Mouse (Mus musculus): ENCODE measurements around the gene Mef2a. TPM values are rescaled to one million over a fixed set of nuclear protein-coding genes. Genes with fewer than 3 reads are reported as not detected.
A peak's percentile ranks its signal among the peaks of the same experiment; 100 is the strongest.
"Not testable (repeated sequence)": the region's sequence is repeated elsewhere in the genome, so short reads cannot be mapped to it uniquely, and the experiment has no call there.

Mef2a gene
- total RNA-seq, 2 experiments from 2014 or later: 104 to 116 TPM

GRCm38 (mm10) chr7:67371891-67372672 lies 576 bp downstream of the Mef2a start:
- DNase-seq (ENCODE audit: low spot score in 2 of 2): peak; percentile 43 to 67

- no peak for DNase-seq (ENCODE audit: low spot score in 2 of 2)
Measured at GRCm38 (mm10) chr7:67371351-67371890, 1.2 kb downstream of the Mef2a start.

GRCm38 (mm10) chr7:67369645-67370044 lies 3.0 kb downstream of the Mef2a start:
- no peak for DNase-seq (ENCODE audit: low spot score in 2 of 2)

GRCm38 (mm10) chr7:67368394-67368793 lies 4.3 kb downstream of the Mef2a start:
- no peak for DNase-seq (ENCODE audit: low spot score in 2 of 2)

GRCm38 (mm10) chr7:67360588-67360987 lies 12.1 kb downstream of the Mef2a start:
- DNase-seq (ENCODE audit: low spot score in 2 of 2): no peak

GRCm38 (mm10) chr7:67359863-67360262 lies 12.8 kb downstream of the Mef2a start:
- no peak for DNase-seq (ENCODE audit: low spot score in 2 of 2)

GRCm38 (mm10) chr7:67355870-67356269 lies 16.8 kb downstream of the Mef2a start:
- no peak for DNase-seq (ENCODE audit: low spot score in 2 of 2)

GRCm38 (mm10) chr7:67353667-67354066 lies 19.0 kb downstream of the Mef2a start:
- no peak for DNase-seq (ENCODE audit: low spot score in 2 of 2)

- no peak for DNase-seq (ENCODE audit: low spot score in 2 of 2)
Measured at GRCm38 (mm10) chr7:67352989-67353388, 19.7 kb downstream of the Mef2a start.

- no peak for DNase-seq (ENCODE audit: low spot score in 2 of 2)
Measured at GRCm38 (mm10) chr7:67344443-67344842, 28.2 kb downstream of the Mef2a start.

- no peak for DNase-seq (ENCODE audit: low spot score in 2 of 2)
Measured at GRCm38 (mm10) chr7:67342067-67342625, 30.5 kb downstream of the Mef2a start.

GRCm38 (mm10) chr7:67320359-67320758 lies 52.3 kb downstream of the Mef2a start:
- no peak for DNase-seq (ENCODE audit: low spot score in 2 of 2)

GRCm38 (mm10) chr7:67318697-67319096 lies 54.0 kb downstream of the Mef2a start:
- DNase-seq (ENCODE audit: low spot score in 2 of 2): no peak

GRCm38 (mm10) chr7:67313200-67313599 lies 59.5 kb downstream of the Mef2a start:
- no peak for DNase-seq (ENCODE audit: low spot score in 2 of 2)

- no peak for DNase-seq (ENCODE audit: low spot score in 2 of 2)
Measured at GRCm38 (mm10) chr7:67310151-67310550, 62.5 kb downstream of the Mef2a start.

- DNase-seq (ENCODE audit: low spot score in 2 of 2): no peak
Measured at GRCm38 (mm10) chr7:67308102-67308501, 64.6 kb downstream of the Mef2a start.

GRCm38 (mm10) chr7:67307078-67307477 lies 65.6 kb downstream of the Mef2a start:
- DNase-seq (ENCODE audit: low spot score in 2 of 2): no peak

GRCm38 (mm10) chr7:67304937-67305336 lies 67.7 kb downstream of the Mef2a start:
- no peak for DNase-seq (ENCODE audit: low spot score in 2 of 2)

- DNase-seq (ENCODE audit: low spot score in 2 of 2): no peak
Measured at GRCm38 (mm10) chr7:67296419-67296818, 76.2 kb downstream of the Mef2a start.

- DNase-seq (ENCODE audit: low spot score in 2 of 2): no peak
Measured at GRCm38 (mm10) chr7:67291356-67291755, 81.3 kb downstream of the Mef2a start.

GRCm38 (mm10) chr7:67287456-67287855 lies 85.2 kb downstream of the Mef2a start:
- DNase-seq (ENCODE audit: low spot score in 2 of 2): no peak

GRCm38 (mm10) chr7:67283581-67283980 lies 89.1 kb downstream of the Mef2a start:
- DNase-seq (ENCODE audit: low spot score in 2 of 2): no peak

- not testable (repeated sequence) for DNase-seq (ENCODE audit: low spot score in 2 of 2)
Measured at GRCm38 (mm10) chr7:67270447-67270846, 102.2 kb downstream of the Mef2a start.
